Mouse (Mus musculus): ENCODE measurements around the gene Kcnt2. TPM values are rescaled to one million over a fixed set of nuclear protein-coding genes. Genes with fewer than 3 reads are reported as not detected.
A peak's percentile ranks its signal among the peaks of the same experiment; 100 is the strongest.

The Kcnt2 gene
- polyA plus RNA-seq, 1 experiment from 2014 or later: 2.3 TPM

DNA sequence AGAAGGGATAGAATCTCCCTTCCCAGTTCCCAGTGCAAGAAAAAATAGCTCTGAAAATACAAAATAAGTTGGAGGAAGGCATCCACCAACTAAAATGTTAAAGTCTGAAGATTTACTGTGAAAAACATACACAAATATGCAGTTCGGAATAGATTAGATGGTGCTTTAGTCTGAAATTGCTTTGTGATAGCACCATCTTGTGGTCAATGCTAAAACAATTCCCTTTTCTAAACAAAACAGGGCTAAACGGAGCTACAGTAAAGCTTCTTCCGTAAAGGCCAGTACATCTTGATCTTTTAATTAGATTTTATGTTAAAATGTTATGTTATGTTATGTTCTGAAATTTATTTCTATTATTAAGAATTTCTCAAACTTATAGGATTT, 415.4 kb downstream of the Kcnt2 start:
- Histone ChIP-seq H3K4me2 (replicated peaks) (0 out of 2 replicates have a peak overlapping the region, but pooled peaks have one; percentile 24), H3K36me3 (no peaks in the 10 kb centered on the region), H3K9me3 (no peaks in the 10 kb centered on the region), H3K9ac (no peak overlapping the region), H3K4me1 (no peaks in the 10 kb centered on the region), H3K27me3 (replicated peaks) (no peaks in the 10 kb centered on the region), H3K27ac (no peak overlapping the region), H3K4me3 (no peak overlapping the region)
- 41% methylated on average over 3 of the region's 3 CpGs for WGBS
- ATAC-seq (ENCODE audit: low FRiP score, low read depth): peak; percentile 50; the same call in 1 of the 2 replicates

Other genes with a start within 250 kb of the Kcnt2 start
- 6.9 and 8.9 TPM in 2 replicates for gene Cfh, start 62.4 kb upstream of the Kcnt2 start, polyA plus RNA-seq (2016; fragmentation: Nextera tagmentation; extraction: Ambion mirVana)

Data from neural tube, embryonic 12.5 days (tissue).